8 mouse cellular contexts compared by ENCODE assay signal in the genomic region with DNA sequence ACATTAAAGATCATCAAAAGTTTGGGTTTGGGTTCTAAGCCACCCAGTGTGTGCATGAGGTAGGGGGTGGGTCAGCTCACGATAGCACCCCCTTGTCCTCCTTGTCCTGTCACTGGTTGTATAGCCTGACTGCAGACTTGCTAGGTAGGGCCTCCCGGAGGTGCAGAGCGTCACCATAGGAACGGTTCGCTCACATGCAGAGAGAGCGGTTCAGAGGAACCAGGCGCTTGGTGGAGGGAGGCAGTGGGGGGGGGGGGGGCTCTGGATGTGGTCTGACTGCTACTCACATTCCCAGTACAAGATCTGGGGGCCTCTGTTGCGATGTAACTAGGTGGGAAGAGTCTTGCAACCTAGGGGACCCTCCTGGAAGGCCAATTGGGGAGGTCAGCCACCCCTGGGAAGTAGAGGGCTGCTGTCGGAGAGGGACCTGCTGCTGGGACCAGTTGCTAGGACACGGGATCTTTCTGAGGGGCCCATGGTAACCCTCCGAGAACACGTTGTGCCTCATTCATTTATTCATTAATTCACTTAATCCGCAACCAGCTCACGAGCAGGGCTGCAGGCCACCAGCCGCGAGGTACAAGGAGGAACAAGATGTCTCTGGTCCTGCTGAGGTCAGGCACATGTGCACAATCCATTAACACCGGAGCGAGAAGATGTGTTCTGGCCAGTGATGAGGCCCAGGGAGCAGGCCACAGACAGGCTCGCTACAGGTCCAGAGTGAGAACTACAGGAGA. TPM values are rescaled to one million over a fixed set of nuclear protein-coding genes. Genes with fewer than 3 reads are reported as not detected.
A peak's percentile ranks its signal among the peaks of the same experiment; 100 is the strongest.
DNase-seq lines count a peak whose midpoint lies in the region; ATAC-seq lines count a peak whose summit lies in the region.

No protein-coding gene starts in this region.

- peaks cover 49% of the 10 kb centered on the region for H3K4me1 ChIP-seq in lung, embryonic 16.5 days (replicated peaks; ENCODE audit: control insufficient read depth, insufficient read depth, low read length)
- peaks cover 75% of the 10 kb centered on the region for H3K4me1 ChIP-seq in midbrain, embryonic 13.5 days (replicated peaks)

- H3K9ac ChIP-seq in lung, embryonic 16.5 days (ENCODE audit: low read length): no peak overlapping the region
- no peak overlapping the region for H3K9ac ChIP-seq in midbrain, embryonic 13.5 days (replicated peaks)

- no peaks in the 10 kb centered on the region for H3K27me3 ChIP-seq in lung, embryonic 16.5 days (ENCODE audit: control insufficient read depth, insufficient read depth, low read depth, low read length)
- H3K27me3 ChIP-seq in midbrain, embryonic 13.5 days: peaks cover 85% of the 10 kb centered on the region

- no peak overlapping the region for H3K4me3 ChIP-seq in lung, embryonic 16.5 days (ENCODE audit: low read length)
- H3K4me3 ChIP-seq in midbrain, embryonic 13.5 days (replicated peaks): no peak overlapping the region

- H3K36me3 ChIP-seq in lung, embryonic 16.5 days (ENCODE audit: control insufficient read depth, insufficient read depth, low read length): no peaks in the 10 kb centered on the region
- H3K36me3 ChIP-seq in midbrain, embryonic 13.5 days: no peaks in the 10 kb centered on the region

- no peak for ATAC-seq in lung, embryonic 16.5 days (ENCODE audit: low read depth)
- ATAC-seq in midbrain, embryonic 13.5 days: peak; percentile 79

- peak; percentile 53 for DNase-seq in adrenal gland, adult 2 months
- no peak for DNase-seq in adrenal gland, postnatal 4 days (ENCODE audit: low spot score in 2 of 2)
- no peak for DNase-seq in lung, postnatal 25 days (ENCODE audit: low spot score)
- peak; percentile 51 for DNase-seq in induced T-regulatory cell, adult 2 months (ENCODE audit: low read depth)
- DNase-seq in cerebellum, adult 9-10 months: no peak
- DNase-seq in thymus, postnatal 36 days: no peak

- H3K9me3 ChIP-seq in lung, embryonic 16.5 days (ENCODE audit: control insufficient read depth, low read length): no peaks in the 10 kb centered on the region
- no peaks in the 10 kb centered on the region for H3K9me3 ChIP-seq in midbrain, embryonic 13.5 days

- H3K27ac ChIP-seq in lung, embryonic 16.5 days (ENCODE audit: low read length): no peak overlapping the region
- H3K27ac ChIP-seq in midbrain, embryonic 13.5 days: no peak overlapping the region; the same call in 1 of the 2 replicates

- 21% methylated on average over 19 of the region's 19 CpGs for WGBS in lung, embryonic 16.5 days
- WGBS in midbrain, embryonic 13.5 days: 2% methylated on average over 19 of the region's 19 CpGs

- peak overlapping the region; percentile 15 for H3K4me2 ChIP-seq in lung, embryonic 16.5 days (ENCODE audit: low read depth, low read length)
- H3K4me2 ChIP-seq in midbrain, embryonic 13.5 days (replicated peaks): peak overlapping the region; percentile 35

RNA-seq across cellular contexts. Expression of gene Dlk1, which starts 7.0 kb away (rescaled TPM):
- 100 to 1,000 TPM; 623 to 917 TPM for total RNA-seq in adrenal gland, adult 2 months (2021)
- polyA plus RNA-seq in adrenal gland, adult 2 months (2012; rRNA removed): 1,239 and 1,424 TPM in 2 replicates
- 1,000 to 10,000 TPM in 1 of 2 experiments, 100 to 1,000 TPM in 1; 974 to 1,168 TPM for total RNA-seq in adrenal gland, postnatal 4 days (2021)
- 702 and 746 TPM in 2 replicates for polyA plus RNA-seq in lung, embryonic 16.5 days (2015; fragmentation: Nextera tagmentation; extraction: Ambion mirVana)
- 117 and 118 TPM in 2 replicates for polyA plus RNA-seq in midbrain, embryonic 13.5 days (2015; fragmentation: Nextera tagmentation; extraction: Ambion mirVana)

Comparison
In these comparisons a context has a peak if more than half of its experiments do, and no peak if none do; other contexts are left out.
1. DNase-seq: peak in adrenal gland, adult 2 months (single experiment) and induced T-regulatory cell, adult 2 months (single experiment); none in adrenal gland, postnatal 4 days (0 of 2), lung, postnatal 25 days (single experiment), cerebellum, adult 9-10 months (single experiment) and thymus, postnatal 36 days (0 of 2).